Mouse (Mus musculus) embryonic fibroblast, embryonic 13.5 days (primary cell): ENCODE measurements around the gene Tgfb1i1.

ENCODE experiments used
- CTCF ChIP-seq: IDR thresholded peaks from 2 replicates; pipeline ENCODE4 v1.5.1; 2011; ENCODE audit warnings: mild to moderate bottlenecking, control low read depth, low read length, moderate library complexity, borderline replicate concordance; ENCODE audit not compliant: insufficient read depth
- POLR2A ChIP-seq: IDR thresholded peaks from 2 replicates; pipeline ENCODE4 v1.6.1; 2011; ENCODE audit warnings: low read depth, mild to moderate bottlenecking, control low read depth, low read length, moderate library complexity

GRCm38 (mm10) chr7:128201607-128202006, 45.0 kb upstream of the Tgfb1i1 start:
- TF ChIP-seq POLR2A = no peak
- TF ChIP-seq CTCF = no peak
